Mouse (Mus musculus) layer of hippocampus, postnatal 36 days (tissue): Measurements from ENCODE around the gene Gm4922. TPM values are rescaled to one million over a fixed set of nuclear protein-coding genes. Genes with fewer than 3 reads are reported as not detected.

Source experiments
- DNase-seq, 2 experiments: peaks; one replicate each; pipeline ENCODE4 v3.0.0; 2022
- total RNA-seq, 2 experiments: library from RNA; stranded (reverse); gene quantifications; 2 replicates each; pipeline ENCODE4 v1.2.3; 2021

The Gm4922 gene
- not detected for total RNA-seq

DNA sequence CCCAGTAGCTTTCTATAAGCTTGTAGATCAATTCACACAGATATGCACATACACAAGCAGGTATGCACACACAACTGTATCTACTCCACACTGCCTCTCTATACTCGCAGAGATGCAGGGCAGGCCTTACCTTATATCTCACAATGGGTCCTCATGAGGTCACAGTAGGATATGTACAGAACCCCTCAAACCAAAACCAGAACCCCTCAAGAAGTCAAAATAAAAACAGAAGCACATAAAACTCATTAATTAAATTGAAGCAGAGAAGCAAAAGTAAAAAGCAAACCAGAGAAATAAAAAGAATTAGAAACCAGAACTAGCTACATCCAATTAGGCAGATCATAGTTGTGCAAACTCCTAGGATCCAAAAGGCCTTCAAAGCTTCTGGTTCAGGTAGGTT, at the start of gene Gm4922:
TSS of gene Gm4922 (minus strand) at position 101 of the 400 bp plus-strand sequence.
- DNase-seq = no peak

- DNase-seq = no peak
Measured at GRCm38 (mm10) chr10:18835684-18836479, 49.3 kb upstream of the Gm4922 start.

DNA sequence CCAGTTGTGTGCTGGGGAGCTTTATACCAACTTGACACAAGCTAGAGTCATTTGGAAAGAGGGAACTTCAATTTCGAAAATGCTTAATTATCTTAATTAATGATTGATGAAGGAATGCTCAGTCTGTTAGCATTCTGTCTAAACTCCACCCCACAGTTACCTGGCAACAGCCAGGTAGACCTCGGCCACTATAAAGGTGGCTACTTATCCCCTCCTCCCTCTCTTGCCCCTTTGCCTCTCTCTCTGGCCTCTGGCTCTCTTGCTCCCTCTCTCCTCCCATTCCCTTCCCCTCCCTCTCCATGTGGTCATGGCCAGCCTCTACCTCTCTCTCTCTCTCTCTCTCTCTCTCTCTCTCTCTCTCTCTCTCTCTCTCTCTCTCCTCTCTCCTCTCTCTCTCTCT, 47.8 kb upstream of the Gm4922 start:
- no peak for DNase-seq

DNA sequence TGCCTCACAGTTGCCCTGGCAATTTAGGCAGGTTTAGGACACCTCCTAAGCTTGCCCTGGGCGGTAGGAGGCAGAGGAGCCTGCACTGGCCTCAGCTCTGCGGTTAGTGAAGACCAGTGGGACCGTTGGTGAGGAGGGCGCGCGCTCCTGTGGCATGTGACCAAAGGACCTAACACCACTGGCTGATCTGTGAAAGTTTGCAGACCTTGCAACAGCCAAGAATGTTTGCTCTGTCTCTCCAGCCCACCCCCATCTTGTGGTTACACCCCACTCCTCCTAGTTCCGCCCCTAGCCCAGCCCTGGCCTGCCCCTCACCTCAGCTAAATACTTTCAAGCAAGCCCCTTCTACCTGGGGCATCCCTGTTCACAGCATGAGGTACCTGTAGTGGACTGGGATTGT, 45.2 kb upstream of the Gm4922 start:
- no peak for DNase-seq

- no peak for DNase-seq
Measured at GRCm38 (mm10) chr10:18830359-18830758, 43.8 kb upstream of the Gm4922 start.

DNA sequence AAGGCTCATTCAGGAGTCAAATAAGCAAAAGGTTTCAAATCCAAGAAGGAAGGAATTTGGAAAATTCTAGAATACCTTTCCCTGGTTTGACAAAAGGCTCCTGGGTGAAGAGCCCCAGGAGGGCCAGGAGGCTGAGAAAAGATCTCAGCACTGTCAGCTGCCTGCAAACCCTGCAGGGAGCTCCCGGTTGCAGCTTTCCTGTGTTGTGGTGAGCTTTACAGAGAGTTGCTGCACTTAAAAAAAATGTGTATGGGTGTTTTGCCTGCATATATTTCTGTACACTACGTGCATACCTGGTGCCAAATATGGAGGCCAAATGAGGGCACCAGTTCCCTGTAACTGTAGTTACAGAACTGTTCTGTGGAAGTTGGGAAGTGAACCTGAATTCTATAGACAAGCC, 41.3 kb upstream of the Gm4922 start:
- DNase-seq = no peak

- no peak for DNase-seq
Measured at GRCm38 (mm10) chr10:18826107-18826506, 39.5 kb upstream of the Gm4922 start.

DNA sequence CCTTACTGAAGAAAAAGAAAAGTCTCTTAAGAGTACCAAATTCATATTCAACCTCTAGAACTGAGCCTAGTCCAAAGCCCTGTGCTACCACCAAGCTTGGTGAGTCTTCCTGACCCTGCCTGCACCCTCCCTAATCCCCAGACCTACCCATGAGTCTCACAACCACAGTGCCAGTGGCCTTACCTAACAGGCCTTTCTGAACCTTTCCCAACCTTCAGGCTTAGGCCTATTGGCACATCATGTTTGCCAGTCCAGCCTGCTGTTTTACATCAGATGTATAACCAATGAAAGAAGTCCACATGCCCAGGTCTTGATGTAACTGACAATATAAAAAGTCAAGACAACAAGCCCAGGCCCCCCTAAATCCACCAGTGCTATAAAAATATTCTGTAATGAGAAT, 38.5 kb upstream of the Gm4922 start:
- DNase-seq = no peak

GRCm38 (mm10) chr10:18816560-18816959, 30.0 kb upstream of the Gm4922 start:
- peak; percentile 6 for DNase-seq

DNA sequence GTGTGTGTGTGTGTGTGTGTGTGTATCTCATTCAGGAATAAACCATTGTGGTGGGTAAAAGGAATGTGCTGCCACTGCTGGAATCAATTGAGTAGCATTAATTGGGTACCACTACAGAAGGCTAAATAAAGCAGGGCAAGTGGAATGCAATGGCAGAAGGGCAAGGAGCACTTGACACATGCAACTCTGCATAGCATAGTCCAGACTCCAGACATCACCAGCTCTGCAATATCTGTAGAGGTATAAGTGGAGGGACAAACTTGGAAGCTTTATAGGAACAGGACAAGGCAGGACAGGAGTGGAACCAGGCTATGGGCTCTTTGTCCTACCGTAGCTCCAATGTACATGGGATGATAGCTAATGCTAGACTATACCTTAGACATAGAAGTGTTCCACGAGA, 25.2 kb upstream of the Gm4922 start:
- DNase-seq = no peak

DNA sequence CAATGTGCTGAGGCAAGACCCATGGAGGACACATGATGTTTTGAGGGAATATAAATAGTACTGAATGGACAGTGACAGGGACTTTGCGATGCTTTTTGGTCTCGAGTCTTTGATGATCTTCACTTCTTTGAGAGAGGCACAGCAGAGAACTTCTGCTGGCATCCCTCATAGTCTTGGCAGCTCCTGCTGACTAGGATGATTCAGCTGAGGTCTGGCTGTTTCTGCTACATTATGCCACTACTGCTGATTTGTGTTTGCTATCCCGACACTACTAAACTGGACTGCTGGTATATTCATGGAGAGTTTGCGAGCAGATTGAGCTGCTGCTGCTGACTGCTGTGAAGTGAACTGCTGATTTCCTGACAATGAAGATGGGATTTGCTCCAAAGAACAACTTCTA, 3.5 kb upstream of the Gm4922 start:
- DNase-seq = no peak

- DNase-seq = no peak
Measured at GRCm38 (mm10) chr10:18788601-18789000, 2.0 kb upstream of the Gm4922 start.

- no peak for DNase-seq
Measured at GRCm38 (mm10) chr10:18777546-18777945, 9.0 kb downstream of the Gm4922 start.

DNA sequence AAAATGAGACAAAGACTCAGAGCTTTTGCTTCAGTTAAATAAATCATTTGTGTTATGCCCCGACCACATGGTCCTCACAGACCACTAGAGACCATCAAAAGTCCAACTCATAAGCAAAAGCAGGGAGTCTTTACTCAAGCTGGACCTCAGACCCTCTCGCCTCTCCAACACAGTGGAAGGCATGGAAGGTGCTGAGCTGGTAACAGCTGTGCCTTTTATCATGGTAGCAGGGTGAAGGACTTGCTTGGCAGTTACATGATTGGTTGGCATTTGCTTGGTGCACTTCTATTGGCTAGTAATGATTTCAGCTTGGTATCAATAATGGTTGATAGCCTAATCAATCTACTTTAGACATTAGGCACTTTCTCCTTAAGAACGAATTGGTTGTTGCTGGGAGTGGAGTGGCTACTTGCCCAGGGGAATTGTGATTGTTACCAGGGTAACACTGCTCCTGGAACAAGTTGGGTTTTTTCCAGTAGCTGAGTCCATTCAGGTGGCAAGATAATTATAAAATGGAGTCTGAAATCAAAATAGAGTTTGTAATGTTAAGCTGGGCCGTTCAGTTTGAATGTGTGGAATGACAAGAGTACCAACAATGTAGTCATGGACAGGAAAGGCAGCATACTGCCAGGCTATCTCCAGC, 13.9 kb downstream of the Gm4922 start:
- no peak for DNase-seq

GRCm38 (mm10) chr10:18769909-18770308, 16.7 kb downstream of the Gm4922 start:
- DNase-seq = no peak

- DNase-seq = no peak
Measured at GRCm38 (mm10) chr10:18760241-18760640, 26.4 kb downstream of the Gm4922 start.

DNA sequence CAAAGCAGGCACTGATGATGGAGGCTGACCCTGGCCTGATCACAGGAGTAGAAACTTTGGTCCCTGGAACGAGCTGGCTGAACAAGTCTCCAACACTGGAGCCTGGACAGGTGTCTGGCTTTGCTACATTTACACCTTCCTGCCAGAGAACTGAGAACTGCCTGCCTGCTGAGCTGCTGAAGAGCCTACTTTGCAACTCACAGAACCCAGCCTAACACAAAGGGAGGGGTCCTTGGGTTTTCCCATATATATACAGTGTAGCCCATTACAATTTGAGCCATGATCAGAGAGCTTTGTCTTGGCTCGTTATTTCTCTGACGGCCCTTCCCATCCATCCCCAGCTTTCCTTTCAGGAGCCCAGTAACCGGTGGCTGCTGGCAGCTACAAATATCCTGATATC, 36.5 kb downstream of the Gm4922 start:
- DNase-seq = no peak

DNA sequence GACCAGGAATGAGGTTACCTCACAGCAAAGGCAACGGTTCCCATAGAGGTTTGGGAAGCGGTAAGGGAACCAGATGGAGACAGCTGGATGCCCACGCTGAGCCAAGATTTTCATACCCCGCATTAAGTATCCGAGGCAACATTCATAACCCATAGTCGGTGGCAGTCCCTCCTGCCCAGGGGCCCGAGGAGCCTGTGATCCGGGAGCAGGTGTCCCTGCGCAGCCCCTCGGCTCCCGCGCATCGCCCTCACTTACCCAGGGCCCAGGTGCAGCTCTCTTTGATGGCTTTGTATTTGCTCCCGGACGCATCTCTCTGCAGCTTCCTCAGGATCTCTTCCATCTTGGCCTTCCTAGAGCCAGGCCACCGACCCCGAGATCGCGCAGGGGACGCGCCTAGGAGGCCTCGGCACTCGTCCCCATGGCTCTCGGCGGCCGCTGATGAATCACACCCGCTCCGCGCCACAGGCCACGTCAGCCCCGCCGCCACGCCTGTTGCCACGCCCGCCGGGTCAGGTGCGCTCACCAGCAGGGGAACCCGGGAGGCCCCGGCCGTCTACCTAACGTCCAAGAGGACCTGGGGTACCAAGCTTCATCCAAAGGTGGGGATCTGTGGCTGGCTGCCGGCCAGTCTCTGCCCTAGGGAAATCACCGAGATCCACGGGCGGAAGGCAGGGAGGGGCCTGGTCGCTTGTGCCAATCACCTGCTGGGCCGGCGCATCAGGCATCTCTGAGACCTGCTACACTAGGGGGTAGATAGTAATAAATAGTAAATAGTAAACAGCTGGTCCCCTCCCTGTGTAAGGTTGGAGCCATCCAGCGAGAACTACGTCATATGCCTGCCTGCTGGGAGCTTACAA, 43.1 kb downstream of the Gm4922 start, which contains the start of gene Arfgef3:
TSS of gene Arfgef3 (minus strand) at position 664 of the 857 bp plus-strand sequence.
- DNase-seq = peak; percentile 84 to 85

DNA sequence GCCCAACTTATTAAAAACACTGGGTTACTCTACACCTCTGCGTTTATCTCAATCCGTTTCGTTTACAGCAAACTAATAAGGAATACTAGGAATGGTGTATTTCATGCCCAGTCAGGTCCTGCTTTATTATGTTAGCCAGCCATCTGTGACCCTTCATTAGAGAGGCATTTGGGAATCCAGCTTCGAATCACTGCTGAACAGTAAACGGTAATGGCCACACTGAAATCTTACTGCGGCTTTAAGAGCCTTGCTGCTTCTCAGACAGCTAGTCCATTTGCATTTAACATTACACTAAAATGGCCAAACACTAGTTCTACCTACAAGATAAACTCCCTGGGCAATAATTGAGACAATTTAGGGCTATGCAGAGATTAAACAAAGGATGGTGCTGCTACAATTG, 44.5 kb downstream of the Gm4922 start:
- no peak for DNase-seq

- DNase-seq = no peak
Measured at GRCm38 (mm10) chr10:18741024-18741423, 45.6 kb downstream of the Gm4922 start.
